ENCODE assay signal across 10 mouse cellular contexts in genomic region chr2:127532379-127532778, GRCm38 (mm10). TPM values are rescaled to one million over a fixed set of nuclear protein-coding genes. Genes with fewer than 3 reads are reported as not detected.
A peak's percentile ranks its signal among the peaks of the same experiment; 100 is the strongest.
DNase-seq lines count a peak whose midpoint lies in the region; ATAC-seq lines count a peak whose summit lies in the region.
"Had no signal": no experiment of that assay in that cellular context is flagged by ENCODE, and none has a peak within 500 bp of the region (broad histone marks: within the 10 kb centered on the region; RNA-seq: fewer than 3 reads in every experiment).

No protein-coding gene starts in this region.

- no peaks in the 10 kb centered on the region for H3K27me3 ChIP-seq in forebrain, embryonic 11.5 days (ENCODE audit: control insufficient read depth, insufficient read depth, low read length)
- H3K27me3 ChIP-seq in forebrain, embryonic 13.5 days, result peaks cover 32% of the 10 kb centered on the region; the same call in 1 of the 2 replicates
- H3K27me3 ChIP-seq in limb, embryonic 11.5 days (ENCODE audit: control insufficient read depth, insufficient read depth, low read length), result no peaks in the 10 kb centered on the region

- no peaks in the 10 kb centered on the region for H3K36me3 ChIP-seq in forebrain, embryonic 11.5 days (ENCODE audit: control insufficient read depth, insufficient read depth, low read length)
- no peaks in the 10 kb centered on the region for H3K36me3 ChIP-seq in forebrain, embryonic 13.5 days (ENCODE audit: poor library complexity, severe bottlenecking)
- no peaks in the 10 kb centered on the region for H3K36me3 ChIP-seq in limb, embryonic 11.5 days (ENCODE audit: control insufficient read depth, insufficient read depth, low read length)

- H3K9me3 ChIP-seq in forebrain, embryonic 11.5 days (ENCODE audit: control insufficient read depth, low read length), result no peaks in the 10 kb centered on the region
- H3K9me3 ChIP-seq in forebrain, embryonic 13.5 days (replicated peaks), result no peaks in the 10 kb centered on the region
- no peaks in the 10 kb centered on the region for H3K9me3 ChIP-seq in limb, embryonic 11.5 days (ENCODE audit: control insufficient read depth, low read length)

- WGBS in forebrain, embryonic 11.5 days, result 15% methylated on average over 9 of the region's 9 CpGs
- WGBS in forebrain, embryonic 13.5 days, result 11% methylated on average over 9 of the region's 9 CpGs
- 9% methylated on average over 9 of the region's 9 CpGs for WGBS in limb, embryonic 11.5 days

- no peak overlapping the region for H3K9ac ChIP-seq in forebrain, embryonic 11.5 days (ENCODE audit: low read length)
- no peak overlapping the region for H3K9ac ChIP-seq in forebrain, embryonic 13.5 days
- H3K9ac ChIP-seq in limb, embryonic 11.5 days (ENCODE audit: low read length), result no peak overlapping the region

- no peak overlapping the region for H3K27ac ChIP-seq in forebrain, embryonic 11.5 days (ENCODE audit: low read depth, low read length)
- H3K27ac ChIP-seq in forebrain, embryonic 13.5 days, result no peak overlapping the region
- H3K27ac ChIP-seq in limb, embryonic 11.5 days (replicated peaks; ENCODE audit: low read depth, low read length), result no peak overlapping the region
- H3K27ac ChIP-seq: macrophage had no signal

- H3K4me3 ChIP-seq in forebrain, embryonic 11.5 days (ENCODE audit: low read depth, low read length), result no peak overlapping the region
- H3K4me3 ChIP-seq in forebrain, embryonic 13.5 days, result no peak overlapping the region
- H3K4me3 ChIP-seq in limb, embryonic 11.5 days (ENCODE audit: low read depth, low read length), result no peak overlapping the region

- no peak overlapping the region for H3K4me2 ChIP-seq in forebrain, embryonic 11.5 days (ENCODE audit: low read depth, low read length, severe bottlenecking)
- H3K4me2 ChIP-seq in forebrain, embryonic 13.5 days, result no peak overlapping the region
- no peak overlapping the region for H3K4me2 ChIP-seq in limb, embryonic 11.5 days (ENCODE audit: low read depth, severe bottlenecking)

- H3K4me1 ChIP-seq in forebrain, embryonic 11.5 days (replicated peaks; ENCODE audit: control insufficient read depth, insufficient read depth, low read length), result no peaks in the 10 kb centered on the region
- H3K4me1 ChIP-seq in forebrain, embryonic 13.5 days, result 0 out of 2 replicates have a peak, but pooled peaks cover 2% of the 10 kb centered on the region
- no peaks in the 10 kb centered on the region for H3K4me1 ChIP-seq in limb, embryonic 11.5 days (ENCODE audit: control insufficient read depth, insufficient read depth, low read length)

- ATAC-seq in forebrain, embryonic 11.5 days (replicated peaks; ENCODE audit: low FRiP score), result no peak
- ATAC-seq in forebrain, embryonic 13.5 days, result no peak
- no peak for ATAC-seq in limb, embryonic 11.5 days (ENCODE audit: insufficient number of reproducible peaks, low FRiP score, low TSS enrichment, low read depth)
- ATAC-seq: forebrain, embryonic 14.5 days had no signal

- peak; percentile 62 for DNase-seq in forebrain, embryonic 11.5 days (ENCODE audit: low spot score)
- DNase-seq in lung, postnatal 14 days, result peak; percentile 32
- no peak for DNase-seq in lung, adult 18-20 months
- DNase-seq in ZHBTc4 (ENCODE audit: low read depth, low spot score), result peak; percentile 74
- DNase-seq in limb, embryonic 11.5 days (ENCODE audit: low spot score), result peak; percentile 81
- no peak for DNase-seq in gastrocnemius, postnatal 10 days
- no peak for DNase-seq in right cerebral cortex, adult 2 months (ENCODE audit: low spot score in 2 of 2)

RNA-seq across cellular contexts. Expression of gene Prom2, which starts 8.9 kb away (rescaled TPM):
- polyA plus RNA-seq in forebrain, embryonic 11.5 days (2014; fragmentation: Nextera tagmentation; extraction: Ambion mirVana), result 0.48 and 0.63 TPM in 2 replicates
- not detected in 2 replicates for polyA plus RNA-seq in forebrain, embryonic 13.5 days (2015; fragmentation: Nextera tagmentation; extraction: Ambion mirVana)
- polyA plus RNA-seq in limb, embryonic 11.5 days (2014; fragmentation: Nextera tagmentation; extraction: Ambion mirVana), result 1.5 and 1.6 TPM in 2 replicates
- not detected for total RNA-seq in gastrocnemius, postnatal 10 days (2021)
- polyA plus RNA-seq: macrophage had no signal

RNA-seq across cellular contexts. Expression of gene Kcnip3, which starts 10.5 kb away (rescaled TPM):
- 4.6 and 6.3 TPM in 2 replicates for polyA plus RNA-seq in forebrain, embryonic 11.5 days (2014; fragmentation: Nextera tagmentation; extraction: Ambion mirVana)
- polyA plus RNA-seq in forebrain, embryonic 13.5 days (2015; fragmentation: Nextera tagmentation; extraction: Ambion mirVana), result 5.2 and 6.3 TPM in 2 replicates
- polyA plus RNA-seq in limb, embryonic 11.5 days (2014; fragmentation: Nextera tagmentation; extraction: Ambion mirVana), result 2.2 and 2.6 TPM in 2 replicates
- total RNA-seq in gastrocnemius, postnatal 10 days (2021), result under 1 TPM; 0.49 to 0.59 TPM
- polyA plus RNA-seq: macrophage had no signal

RNA-seq across cellular contexts. Expression of gene Zfp661, which starts 54.5 kb away (rescaled TPM):
- 7.2 and 8.9 TPM in 2 replicates for polyA plus RNA-seq in forebrain, embryonic 11.5 days (2014; fragmentation: Nextera tagmentation; extraction: Ambion mirVana)
- 9.4 and 9.7 TPM in 2 replicates for polyA plus RNA-seq in forebrain, embryonic 13.5 days (2015; fragmentation: Nextera tagmentation; extraction: Ambion mirVana)
- 5.5 and 7.2 TPM in 2 replicates for polyA plus RNA-seq in limb, embryonic 11.5 days (2014; fragmentation: Nextera tagmentation; extraction: Ambion mirVana)
- 1 to 10 TPM; 1.7 to 2.4 TPM for total RNA-seq in gastrocnemius, postnatal 10 days (2021)

RNA-seq across cellular contexts. Expression of gene Mrps5, which starts 54.6 kb away (rescaled TPM):
- polyA plus RNA-seq in forebrain, embryonic 11.5 days (2014; fragmentation: Nextera tagmentation; extraction: Ambion mirVana), result 159 and 167 TPM in 2 replicates
- polyA plus RNA-seq in forebrain, embryonic 13.5 days (2015; fragmentation: Nextera tagmentation; extraction: Ambion mirVana), result 181 and 193 TPM in 2 replicates
- 161 and 164 TPM in 2 replicates for polyA plus RNA-seq in limb, embryonic 11.5 days (2014; fragmentation: Nextera tagmentation; extraction: Ambion mirVana)
- 10 to 100 TPM; 89.6 to 96.3 TPM for total RNA-seq in gastrocnemius, postnatal 10 days (2021)

Comparison
In these comparisons a context has a peak if more than half of its experiments do, and no peak if none do; other contexts are left out.
1. DNase-seq: peak in forebrain, embryonic 11.5 days (single experiment), lung, postnatal 14 days (single experiment), ZHBTc4 (single experiment) and limb, embryonic 11.5 days (single experiment); none in lung, adult 18-20 months (0 of 2), gastrocnemius, postnatal 10 days (single experiment) and right cerebral cortex, adult 2 months (0 of 2).